Mouse (Mus musculus) fat pad, adult 2 months (tissue): ENCODE measurements around the gene Iffo2.

Source experiments
- DNase-seq: peaks from one replicate; pipeline ENCODE4 v3.0.0-alpha.2; 2011; ENCODE audit warnings: low read depth, low spot score; ENCODE audit errors: extremely low read depth

Iffo2 gene

DNA sequence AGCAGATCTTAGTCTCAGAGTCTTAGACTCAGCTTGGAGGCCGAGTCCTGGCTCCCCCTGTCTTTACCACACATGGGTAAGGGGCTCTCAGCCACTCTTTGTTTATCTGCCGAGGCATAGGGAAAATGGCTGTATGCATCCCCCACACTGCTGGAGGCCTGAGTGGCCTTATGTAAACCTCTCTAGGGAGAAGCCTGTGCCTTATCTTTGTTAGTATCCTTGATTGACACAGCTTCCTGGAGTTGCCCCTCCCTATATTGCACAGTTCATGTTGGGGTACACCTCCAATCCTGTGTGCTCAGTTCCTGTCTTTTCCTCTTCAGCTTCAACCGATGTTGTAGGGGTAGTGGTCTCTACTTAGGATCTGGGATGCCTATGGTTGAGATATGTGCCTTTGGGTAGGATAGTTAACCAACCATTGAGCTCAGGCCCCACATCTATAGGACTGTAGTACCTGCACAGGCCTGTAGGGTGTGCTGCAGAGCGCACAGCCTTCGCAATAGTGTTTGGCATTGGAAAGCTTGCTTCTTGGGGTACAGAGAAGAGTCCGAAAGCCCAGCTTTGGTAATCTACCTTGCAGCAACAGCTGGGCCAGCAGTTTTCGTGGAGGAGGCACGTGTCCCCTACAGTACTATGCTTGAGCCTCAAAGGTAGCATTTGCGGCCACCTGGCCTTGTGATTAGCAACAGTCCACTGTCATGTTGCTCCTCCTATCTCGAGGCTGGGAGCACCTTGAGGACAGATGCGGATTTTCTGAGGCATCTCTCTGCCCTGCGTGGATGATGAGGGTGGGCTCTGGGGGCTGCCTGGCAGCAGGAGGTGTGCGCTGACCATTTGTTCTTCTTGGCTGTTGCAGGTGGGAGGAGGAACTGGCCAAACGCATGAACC, 72.3 kb downstream of the Iffo2 start, which contains the start of gene Gm21969:
Gm21969 (plus strand) TSS at position 830 of the 888 bp plus-strand sequence.
- no peak for DNase-seq

- no peak for DNase-seq
Observed at GRCm38 (mm10) chr4:139605216-139605615, 74.9 kb downstream of the Iffo2 start.

DNA sequence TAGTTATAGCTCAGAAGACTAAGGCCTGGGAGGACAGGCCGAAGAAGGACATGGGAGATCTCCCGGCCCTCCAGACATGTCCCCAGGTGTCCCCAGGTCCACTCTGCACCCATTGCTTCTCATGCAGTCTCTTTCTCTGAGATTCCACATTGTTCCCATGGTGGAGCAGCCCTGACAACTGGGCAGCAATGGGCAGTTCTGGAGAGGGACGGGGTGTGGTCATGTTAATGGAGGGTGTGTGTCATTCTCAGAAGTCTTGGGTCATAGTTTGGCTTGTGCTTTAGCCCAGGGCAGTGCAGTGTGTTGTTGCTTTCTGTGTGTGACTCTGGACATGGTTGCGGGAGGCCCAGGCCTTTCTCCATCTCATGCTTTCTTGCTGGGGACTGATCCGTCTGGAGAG, 76.4 kb downstream of the Iffo2 start:
- no peak for DNase-seq

- no peak for DNase-seq
Observed at GRCm38 (mm10) chr4:139608975-139609374, 78.6 kb downstream of the Iffo2 start.

GRCm38 (mm10) chr4:139610954-139611353, 80.6 kb downstream of the Iffo2 start:
- DNase-seq, result no peak

GRCm38 (mm10) chr4:139611542-139611953, 81.2 kb downstream of the Iffo2 start:
- no peak for DNase-seq

GRCm38 (mm10) chr4:139614524-139615260, 84.3 kb downstream of the Iffo2 start:
- DNase-seq, result no peak

- DNase-seq, result no peak
Observed at GRCm38 (mm10) chr4:139616276-139617000, 86.1 kb downstream of the Iffo2 start.

GRCm38 (mm10) chr4:139617001-139617364, 86.6 kb downstream of the Iffo2 start:
- DNase-seq, result no peak

- DNase-seq, result no peak
Observed at GRCm38 (mm10) chr4:139619765-139620164, 89.4 kb downstream of the Iffo2 start.

- DNase-seq, result peak; percentile 96
Observed at GRCm38 (mm10) chr4:139622373-139623282, 92.3 kb downstream of the Iffo2 start, which contains the start of gene Aldh4a1. Gene Aldh4a1 (plus strand): TSS chr4:139622866.

DNA sequence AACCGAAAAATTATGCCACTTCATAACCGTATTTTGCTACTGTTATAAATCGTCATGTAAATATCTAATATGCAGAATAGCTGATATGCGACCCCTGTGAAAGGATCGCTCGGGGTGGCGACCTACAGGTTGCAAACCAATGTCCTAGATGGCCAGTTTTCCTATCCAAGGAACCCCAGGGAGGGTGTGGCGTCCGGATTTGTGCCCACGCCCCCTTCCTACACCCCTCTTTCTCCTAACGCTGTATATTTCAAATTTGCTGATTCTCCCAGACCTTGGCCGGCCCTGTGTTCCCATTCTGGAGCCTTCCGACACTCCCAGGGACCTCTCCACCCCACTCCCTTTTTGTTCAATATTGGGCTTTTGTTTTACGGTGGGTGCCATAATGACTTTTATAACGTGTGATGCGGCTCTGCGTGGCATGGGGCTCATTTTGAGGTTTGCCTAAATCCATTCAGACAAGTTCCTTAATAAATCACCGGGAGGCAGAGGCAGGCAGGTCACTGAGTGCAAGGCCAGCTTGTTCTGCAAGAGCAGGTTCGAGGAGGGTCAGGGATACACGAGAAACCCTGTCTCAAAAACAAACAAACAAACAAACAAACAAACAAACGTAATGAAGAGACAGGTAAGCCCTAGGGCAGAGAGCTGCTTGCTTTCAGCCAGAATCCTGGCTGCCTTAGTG, 93.2 kb downstream of the Iffo2 start:
- DNase-seq, result no peak

- no peak for DNase-seq
Observed at GRCm38 (mm10) chr4:139624116-139624489, 93.8 kb downstream of the Iffo2 start.

- DNase-seq, result peak; percentile 36
Observed at GRCm38 (mm10) chr4:139624706-139625105, 94.4 kb downstream of the Iffo2 start.

GRCm38 (mm10) chr4:139627361-139627760, 97.0 kb downstream of the Iffo2 start:
- no peak for DNase-seq

GRCm38 (mm10) chr4:139630171-139630570, 99.8 kb downstream of the Iffo2 start:
- no peak for DNase-seq

DNA sequence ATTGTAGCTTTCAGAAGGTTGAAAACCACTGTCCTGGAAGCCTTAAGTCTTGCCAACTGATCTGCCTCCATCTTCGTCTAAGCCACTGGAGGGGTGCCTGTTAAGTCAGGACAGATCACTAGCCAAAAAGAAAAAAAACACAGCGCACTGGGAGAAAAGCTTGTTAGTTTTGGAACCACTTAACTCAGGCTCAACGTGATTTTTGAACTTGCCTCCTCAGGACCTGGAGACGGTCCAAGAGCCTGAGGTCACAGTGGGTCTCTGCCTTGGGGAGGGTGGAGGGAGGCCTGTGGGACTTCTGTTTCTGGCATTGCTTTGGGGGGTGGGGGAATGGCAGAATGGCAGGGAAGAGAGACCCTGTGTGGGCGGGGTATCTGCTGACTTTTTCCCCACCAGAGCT, 100.8 kb downstream of the Iffo2 start:
- DNase-seq, result no peak

DNA sequence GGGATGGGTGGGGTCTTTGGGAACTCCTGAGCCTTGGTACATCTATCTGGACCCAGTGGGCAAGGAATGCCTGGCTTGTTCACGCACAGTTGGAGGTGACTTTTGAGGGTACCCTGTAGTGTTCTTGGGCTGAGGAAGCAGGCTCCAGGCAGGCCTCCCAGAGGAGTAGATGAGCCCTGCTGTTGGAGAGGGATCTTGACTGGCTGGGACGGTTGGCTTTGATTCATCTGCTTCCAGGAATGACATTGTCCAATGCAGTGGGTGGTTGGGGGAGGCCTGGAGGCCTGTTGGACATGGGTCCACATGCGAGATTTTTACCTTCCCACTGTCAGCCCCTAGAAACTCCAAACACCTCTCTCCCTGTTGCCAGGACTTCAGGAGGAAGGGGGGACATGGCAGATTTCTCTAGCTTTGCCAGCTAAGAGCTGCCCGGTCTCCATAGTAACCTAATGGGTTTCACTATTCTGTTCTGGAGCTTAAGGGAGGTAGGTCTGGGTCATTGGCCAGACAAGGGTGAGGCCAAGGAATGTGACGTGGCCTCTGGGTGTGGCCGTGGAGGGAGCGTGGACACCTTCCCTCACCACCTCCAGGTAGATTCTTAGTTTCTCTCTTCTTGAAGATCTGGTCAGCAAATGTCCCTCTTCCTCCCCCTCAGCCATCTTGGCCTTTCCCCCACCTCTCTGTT, 101.4 kb downstream of the Iffo2 start:
- DNase-seq, result no peak

DNA sequence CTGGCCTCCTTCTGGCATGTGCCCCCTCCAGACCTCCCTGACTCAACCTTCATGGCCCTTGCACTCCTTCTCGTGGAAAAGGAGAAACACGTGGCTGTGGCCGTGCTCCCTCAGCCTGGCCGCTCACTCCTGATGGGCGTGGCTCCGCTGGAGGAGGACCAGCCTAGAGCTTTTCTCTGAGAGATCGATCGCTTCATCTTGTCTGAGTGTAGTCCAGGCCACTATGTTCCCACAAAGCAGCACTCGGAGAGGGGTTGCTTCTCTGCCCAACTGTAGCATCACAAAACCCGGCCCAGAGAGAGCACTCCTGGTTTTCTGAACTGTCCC, 101.9 kb downstream of the Iffo2 start:
- no peak for DNase-seq
